Mouse (Mus musculus) C2C12 (cell line): ENCODE measurements around the gene Ptprn2. TPM values are rescaled to one million over a fixed set of nuclear protein-coding genes. Genes with fewer than 3 reads are reported as not detected.

ENCODE experiments used
- H3K27me3 ChIP-seq: one replicate; pipeline ENCODE4 v1.6.1; 2011; ENCODE audit not compliant: control insufficient read depth, insufficient read depth, insufficient read length
- H3K36me3 ChIP-seq: one replicate; pipeline ENCODE4 v1.6.1; 2011; ENCODE audit not compliant: control insufficient read depth, insufficient read depth
- H3K4me3 ChIP-seq: one replicate; pipeline ENCODE4 v1.5.1; 2011; ENCODE audit warnings: mild to moderate bottlenecking, control low read depth; ENCODE audit not compliant: poor library complexity, insufficient read depth, severe bottlenecking
- H3K79me2 ChIP-seq: one replicate; pipeline ENCODE4 v1.6.1; 2011; ENCODE audit not compliant: control insufficient read depth, insufficient read depth
- H3K79me3 ChIP-seq: one replicate; pipeline ENCODE4 v1.6.1; 2011; ENCODE audit warnings: low read depth, control low read depth
- H3ac ChIP-seq: one replicate; pipeline ENCODE3; 2011; ENCODE audit warnings: low read depth; ENCODE audit not compliant: control insufficient read depth, insufficient read length
- CEBPB ChIP-seq: IDR thresholded peaks from one replicate; pipeline ENCODE4 v1.6.1; 2011; ENCODE audit warnings: low read depth, mild to moderate bottlenecking, control low read depth, moderate library complexity
- CTCF ChIP-seq: IDR thresholded peaks from one replicate; pipeline ENCODE4 v1.5.1; 2011; ENCODE audit not compliant: control insufficient read depth, insufficient read depth, insufficient read length
- FOSL1 ChIP-seq: IDR thresholded peaks from one replicate; pipeline ENCODE4 v1.8.0; 2011; ENCODE audit warnings: mild to moderate bottlenecking, low read length; ENCODE audit not compliant: poor library complexity, insufficient read depth, severe bottlenecking
- MAX ChIP-seq: IDR thresholded peaks from one replicate; pipeline ENCODE4 v1.6.1; 2011; ENCODE audit warnings: mild to moderate bottlenecking, control low read depth
- MYOD1 ChIP-seq: IDR thresholded peaks from one replicate; pipeline ENCODE4 v1.6.1; 2011; ENCODE audit warnings: low read depth; ENCODE audit not compliant: control insufficient read depth, insufficient read length
- MYOG ChIP-seq: IDR thresholded peaks from one replicate; pipeline ENCODE4 v1.6.1; 2011; ENCODE audit not compliant: control insufficient read depth, insufficient read length; ENCODE audit errors: extremely low read depth
- USF1 ChIP-seq: IDR thresholded peaks from one replicate; pipeline ENCODE4 v1.6.1; 2011; ENCODE audit warnings: low read depth, mild to moderate bottlenecking, control low read depth, moderate library complexity
- polyA plus RNA-seq: library from polyadenylated mRNA; unstranded; fragments of >200 nt; fragmentation: generic; extraction: Trizol; gene quantifications from one replicate; pipeline ENCODE4 v1.2.1, GENCODE M21; 2012; ENCODE audit warnings: missing spikeins

Ptprn2 gene
- polyA plus RNA-seq, 1 experiment: 0.41 TPM

DNA sequence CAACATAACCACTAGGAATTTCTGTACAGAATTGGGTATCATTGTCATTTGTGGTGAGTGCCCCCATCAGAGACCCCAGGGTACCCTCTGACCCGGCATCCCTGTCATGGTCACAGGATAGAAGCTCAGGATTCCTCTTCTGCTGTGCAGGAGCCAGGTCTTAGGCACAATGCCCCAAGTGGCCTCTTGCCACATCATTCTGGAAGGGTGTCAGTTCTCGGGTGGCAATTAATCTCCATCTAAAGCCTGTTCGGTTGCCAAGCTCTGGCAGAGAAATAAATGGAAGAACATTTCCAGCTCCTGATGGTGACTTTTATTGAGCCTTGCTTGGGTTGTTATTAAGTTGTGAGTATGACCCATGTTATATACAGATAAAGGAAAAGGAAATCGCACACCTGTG lies 655.4 kb downstream of the Ptprn2 start:
- Histone ChIP-seq H3ac (no peak overlapping the region), H3K36me3 (no peaks in the 10 kb centered on the region), H3K79me3 (no peaks in the 10 kb centered on the region), H3K27me3 (no peaks in the 10 kb centered on the region), H3K4me3 (no peak overlapping the region), H3K79me2 (no peaks in the 10 kb centered on the region)
- no peak for TF ChIP-seq USF1

- no peak for TF ChIP-seq USF1
- TF ChIP-seq MAX: no peak
- TF ChIP-seq CTCF: no peak
- TF ChIP-seq CEBPB: no peak
- TF ChIP-seq FOSL1: no peak
- no peak for TF ChIP-seq MYOG
- no peak for TF ChIP-seq MYOD1
- no peaks in the 10 kb centered on the region for H3K36me3 ChIP-seq
- no peak overlapping the region for H3K4me3 ChIP-seq
Observed at GRCm38 (mm10) chr12:117141394-117141793, 655.9 kb downstream of the Ptprn2 start.

GRCm38 (mm10) chr12:117149176-117149575 lies 663.7 kb downstream of the Ptprn2 start:
- H3K4me3 ChIP-seq: no peak overlapping the region
- H3K79me2 ChIP-seq: no peaks in the 10 kb centered on the region
- H3ac ChIP-seq: no peak overlapping the region
- H3K36me3 ChIP-seq: no peaks in the 10 kb centered on the region
- H3K27me3 ChIP-seq: no peaks in the 10 kb centered on the region
- H3K79me3 ChIP-seq: peaks cover 1% of the 10 kb centered on the region
- no peak for TF ChIP-seq CTCF
- TF ChIP-seq FOSL1: no peak
- TF ChIP-seq CEBPB: no peak
- TF ChIP-seq USF1: no peak
- no peak for TF ChIP-seq MYOG
- TF ChIP-seq MYOD1: peak; percentile 25

More at GRCm38 (mm10) chr12:117141394-117141793, 655.9 kb downstream of the Ptprn2 start:
- Histone ChIP-seq H3K27me3 (no peaks in the 10 kb centered on the region), H3K79me3 (no peaks in the 10 kb centered on the region), H3K79me2 (no peaks in the 10 kb centered on the region), H3ac (no peak overlapping the region)

DNA sequence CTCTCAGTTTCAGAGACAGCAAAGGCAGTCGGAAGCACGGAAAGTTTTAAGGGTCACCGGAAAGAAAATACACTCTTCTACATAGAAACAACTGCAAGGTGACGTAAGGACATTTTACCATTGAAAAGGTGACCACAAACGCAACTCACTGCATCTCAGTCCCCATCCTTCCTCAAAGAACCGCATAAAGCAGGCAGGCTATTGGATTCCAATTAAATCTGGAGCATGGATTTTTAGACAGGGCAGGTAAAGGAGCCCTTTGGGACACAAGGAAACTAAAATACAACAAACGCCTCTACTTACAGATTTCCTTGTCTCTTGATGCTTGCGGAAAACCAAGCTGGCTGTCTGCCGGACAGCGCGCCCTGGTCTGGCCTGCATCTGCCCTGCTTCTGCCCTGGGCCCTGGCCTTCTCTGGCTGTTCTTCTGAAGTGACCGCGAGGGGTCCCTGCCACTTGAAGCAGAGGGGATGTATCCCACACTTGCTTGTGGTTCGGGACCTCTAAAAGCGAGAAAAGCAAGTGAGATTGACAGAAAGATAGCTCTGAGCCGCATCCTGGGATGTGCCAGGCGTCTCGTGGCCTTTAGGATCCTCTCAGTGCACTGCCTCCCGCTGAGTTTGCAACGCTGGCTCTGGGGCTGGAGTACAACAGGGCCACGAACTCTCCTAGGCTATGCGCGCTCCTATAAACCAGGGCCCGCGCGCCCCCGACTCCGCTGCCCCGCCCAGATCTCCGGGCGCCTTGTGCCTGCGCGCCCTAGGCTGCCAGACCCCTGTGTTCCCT lies 665.3 kb downstream of the Ptprn2 start:
- Histone ChIP-seq H3K4me3 (peak overlapping the region; percentile 31), H3K79me2 (peaks cover 10% of the 10 kb centered on the region), H3K27me3 (no peaks in the 10 kb centered on the region), H3K79me3 (peaks cover 1% of the 10 kb centered on the region), H3K36me3 (no peaks in the 10 kb centered on the region), H3ac (peak overlapping the region; percentile 31)
- TF ChIP-seq MYOD1 (no peak), FOSL1 (no peak), CEBPB (no peak), MAX (no peak), CTCF (no peak), MYOG (no peak), USF1 (no peak)

DNA sequence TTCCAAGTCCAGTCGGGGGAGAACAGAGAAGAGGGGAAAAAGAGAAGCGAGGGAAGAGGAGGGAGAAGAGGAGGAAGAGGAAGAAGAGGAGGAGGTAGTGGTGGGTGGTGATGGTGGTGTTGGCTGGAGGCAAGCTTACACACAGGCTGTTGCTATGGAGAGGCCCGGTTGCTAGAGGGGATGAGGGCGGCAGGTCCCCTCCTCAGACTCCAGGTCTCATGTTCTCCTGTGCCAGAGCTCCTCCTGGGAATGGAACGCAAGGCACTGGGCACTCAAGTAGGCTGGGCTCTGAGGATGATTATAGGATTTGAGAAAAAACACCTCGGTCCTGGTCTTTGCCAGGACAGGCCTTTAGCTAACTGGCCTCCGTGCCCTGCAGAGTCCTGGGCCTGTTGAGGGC lies 666.1 kb downstream of the Ptprn2 start:
- Histone ChIP-seq H3K79me3 (peaks cover 1% of the 10 kb centered on the region), H3K27me3 (no peaks in the 10 kb centered on the region), H3K79me2 (peaks cover 13% of the 10 kb centered on the region), H3K36me3 (no peaks in the 10 kb centered on the region), H3ac (no peak overlapping the region), H3K4me3 (no peak overlapping the region)
- TF ChIP-seq USF1: no peak
- TF ChIP-seq MAX: no peak
- TF ChIP-seq MYOD1: no peak
- TF ChIP-seq FOSL1: no peak
- TF ChIP-seq MYOG: no peak
- TF ChIP-seq CTCF: no peak
- no peak for TF ChIP-seq CEBPB
